Mouse (Mus musculus) bone marrow, adult 2 months (tissue): ENCODE results near the gene Mtcl1.

Experiments used
- CTCF ChIP-seq: fragments of 200-500 bp; IDR thresholded peaks from 2 replicates; pipeline ENCODE4 v1.5.1; 2011; ENCODE audit warnings: low read length, control low read depth; ENCODE audit not compliant: control insufficient read depth, insufficient read depth
- POLR2A ChIP-seq: fragments of 200-500 bp; IDR thresholded peaks from 2 replicates; pipeline ENCODE4 v1.6.1; 2011; ENCODE audit warnings: low read depth, mild to moderate bottlenecking, control low read depth, low read length, borderline replicate concordance; ENCODE audit not compliant: control insufficient read depth

- no peak for TF ChIP-seq CTCF
- TF ChIP-seq POLR2A: no peak
Measured at GRCm38 (mm10) chr17:66405601-66406000, 43.9 kb downstream of the Mtcl1 start.
